Mouse (Mus musculus) lung, embryonic 16.5 days (tissue): ENCODE data around the gene Stra8. TPM values are rescaled to one million over a fixed set of nuclear protein-coding genes. Genes with fewer than 3 reads are reported as not detected.

Source experiments
- ATAC-seq: fragments of 200-750 bp; cut with Nextera tagmentation; 2 replicates; pipeline ENCODE4 v1.8.0; 2017; ENCODE audit warnings: low read depth, mild to moderate bottlenecking, moderate library complexity
- H3K27ac ChIP-seq: fragments of 300-500 bp; sonication (generic); 2 replicates; pipeline ENCODE4 v1.5.1; 2014; ENCODE audit warnings: mild to moderate bottlenecking, control low read depth, low read length
- H3K27me3 ChIP-seq: fragments of 300-500 bp; sonication (generic); 2 replicates; pipeline ENCODE4 v1.6.1; 2014; ENCODE audit warnings: low read depth, low read length, mixed read lengths; ENCODE audit not compliant: control insufficient read depth, insufficient read depth
- H3K36me3 ChIP-seq: fragments of 300-500 bp; sonication (generic); 2 replicates; pipeline ENCODE4 v1.6.1; 2014; ENCODE audit warnings: low read length; ENCODE audit not compliant: control insufficient read depth, insufficient read depth
- H3K4me1 ChIP-seq: fragments of 300-500 bp; sonication (generic); replicated peaks from 2 replicates; pipeline ENCODE4 v1.6.1; 2014; ENCODE audit warnings: low read length, mixed read lengths; ENCODE audit not compliant: control insufficient read depth, insufficient read depth
- H3K4me2 ChIP-seq: fragments of 300-500 bp; sonication (generic); 2 replicates; pipeline ENCODE4 v1.6.1; 2014; ENCODE audit warnings: low read depth, low read length, control low read depth
- H3K4me3 ChIP-seq: fragments of 300-500 bp; sonication (generic); 2 replicates; pipeline ENCODE4 v1.5.1; 2014; ENCODE audit warnings: mild to moderate bottlenecking, low read length, control low read depth
- H3K9ac ChIP-seq: fragments of 300-500 bp; sonication (generic); 2 replicates; pipeline ENCODE4 v1.6.1; 2014; ENCODE audit warnings: low read length, control low read depth
- H3K9me3 ChIP-seq: fragments of 300-500 bp; sonication (generic); 2 replicates; pipeline ENCODE4 v1.6.1; 2016; ENCODE audit warnings: low read length; ENCODE audit not compliant: control insufficient read depth
- WGBS: fragments of 180-500 bp; shearing (Covaris S2); extraction: QIAGEN DNeasy Blood & Tissue Kit; methylation state at CpG from one replicate; pipeline ENCODE4 v1.1.7; 2014; 5-methylcytosine and 5-hydroxymethylcytosine counted together
- polyA plus RNA-seq: library from polyadenylated mRNA; unstranded; fragments of >200 nt; fragmentation: Nextera tagmentation; extraction: Ambion mirVana; gene quantifications from 2 replicates; pipeline ENCODE4 v1.2.1, GENCODE M21; 2015

Stra8 gene
- polyA plus RNA-seq, 1 experiment from 2014 or later = not detected

DNA sequence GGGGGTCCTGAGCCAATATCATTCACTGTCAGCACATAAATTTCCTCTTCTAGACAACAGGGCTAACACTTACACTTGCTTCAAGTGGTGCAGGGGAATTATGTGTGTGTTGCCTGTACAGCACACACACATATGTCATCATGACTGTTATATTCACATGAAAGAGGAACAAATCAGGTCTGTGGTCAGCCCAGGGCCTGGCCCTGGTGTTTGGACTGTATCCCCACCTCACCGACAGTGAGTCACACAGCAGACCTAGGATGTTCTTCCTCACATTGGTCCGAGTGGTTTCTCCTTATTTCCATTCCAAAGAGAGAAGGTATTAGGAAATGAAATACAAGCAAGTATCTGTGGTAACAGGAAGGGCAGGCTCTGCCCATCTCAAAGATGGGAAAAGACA, 44.6 kb downstream of the Stra8 start:
- Histone ChIP-seq H3K4me2 (no peak overlapping the region), H3K4me3 (no peak overlapping the region), H3K36me3 (no peaks in the 10 kb centered on the region), H3K4me1 (no peaks in the 10 kb centered on the region), H3K27me3 (no peaks in the 10 kb centered on the region), H3K9me3 (no peaks in the 10 kb centered on the region), H3K9ac (no peak overlapping the region), H3K27ac (no peak overlapping the region)
- no peak for ATAC-seq
- whole genome bisulfite sequencing = 80% methylated on average over 2 of the region's 2 CpGs

DNA sequence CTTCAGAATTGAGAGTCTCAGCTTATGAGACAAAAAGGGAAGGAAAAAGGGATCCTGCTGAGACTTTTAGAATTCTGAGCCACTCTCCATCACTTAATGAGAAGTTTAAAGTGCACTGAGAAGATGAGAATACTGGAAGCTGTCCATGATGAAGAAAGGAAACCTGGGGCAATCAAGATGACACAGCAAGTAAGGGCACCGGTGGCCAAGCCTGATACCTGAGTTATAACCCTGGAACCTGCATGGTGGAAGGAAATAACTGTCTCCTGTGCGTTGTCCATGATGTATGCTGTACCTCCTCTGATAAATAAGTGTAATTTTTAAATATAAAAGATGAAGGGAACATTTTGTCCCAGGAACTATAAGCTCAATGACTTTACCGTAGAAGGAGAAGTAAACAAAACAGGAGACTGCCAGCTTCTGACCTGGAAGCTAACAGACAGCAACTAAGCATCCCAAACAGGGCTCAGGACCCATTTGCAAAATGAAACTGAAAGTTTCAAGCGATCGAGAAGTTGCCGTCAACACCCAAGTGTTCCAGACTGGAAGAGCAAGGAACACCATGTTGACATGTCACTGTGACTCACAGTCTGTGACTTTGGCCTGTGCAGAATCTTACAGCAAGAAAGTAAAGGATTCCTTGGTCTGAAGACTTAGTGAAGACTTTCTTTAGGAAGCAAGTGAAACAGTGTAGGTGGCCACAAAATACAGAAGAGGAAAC, 46.0 kb downstream of the Stra8 start:
- Histone ChIP-seq H3K9ac (no peak overlapping the region), H3K4me3 (no peak overlapping the region), H3K9me3 (no peaks in the 10 kb centered on the region), H3K4me1 (no peaks in the 10 kb centered on the region), H3K27ac (no peak overlapping the region), H3K4me2 (no peak overlapping the region), H3K27me3 (no peaks in the 10 kb centered on the region), H3K36me3 (no peaks in the 10 kb centered on the region)
- WGBS = 76% methylated on average over 6 of the region's 6 CpGs
- no peak for ATAC-seq

DNA sequence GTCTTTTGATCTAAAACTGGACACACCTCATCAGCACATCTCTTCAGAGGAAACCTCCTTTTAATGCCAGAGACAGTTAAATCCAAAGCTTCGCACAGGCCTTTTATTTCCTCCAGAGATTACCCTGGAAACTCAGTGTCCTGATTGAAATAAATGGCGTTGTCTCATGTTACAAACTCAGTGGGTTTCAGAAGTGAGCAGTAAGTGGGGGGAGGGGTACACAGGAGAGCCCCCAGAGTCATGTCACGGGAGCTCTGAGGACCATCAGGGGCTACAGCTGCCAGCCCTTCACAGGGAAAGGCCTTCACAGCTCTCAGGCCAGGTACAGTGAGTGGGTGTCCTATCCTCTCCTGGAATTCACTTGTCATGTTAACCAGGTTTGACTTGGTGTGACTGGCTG, 51.2 kb downstream of the Stra8 start:
- H3K27ac ChIP-seq = no peak overlapping the region
- H3K4me1 ChIP-seq = no peaks in the 10 kb centered on the region
- no peak for ATAC-seq
- no peak overlapping the region for H3K4me3 ChIP-seq
- H3K4me2 ChIP-seq = no peak overlapping the region
- no peaks in the 10 kb centered on the region for H3K9me3 ChIP-seq
- H3K9ac ChIP-seq = no peak overlapping the region
- no peaks in the 10 kb centered on the region for H3K27me3 ChIP-seq
- H3K36me3 ChIP-seq = no peaks in the 10 kb centered on the region
- WGBS = 33% methylated on average over 3 of the region's 3 CpGs

DNA sequence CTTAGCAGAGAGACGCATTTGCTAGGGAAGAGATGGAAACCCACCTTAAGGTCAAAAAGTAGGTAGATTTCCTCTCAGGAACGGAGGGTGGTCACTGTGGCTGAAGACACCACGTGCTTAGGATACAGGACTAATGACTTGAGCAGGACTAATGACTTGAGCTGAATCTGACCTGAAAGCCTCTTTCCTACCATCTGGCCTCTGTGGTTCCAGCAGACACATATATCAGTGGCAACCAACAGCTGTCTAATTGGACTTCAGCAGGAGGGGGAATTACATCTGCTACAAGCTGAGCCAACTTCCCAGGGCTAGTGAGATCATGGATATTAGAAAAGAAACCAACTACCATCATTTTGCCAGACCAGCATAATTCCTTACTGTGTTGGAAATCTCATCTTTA, 59.3 kb downstream of the Stra8 start:
- WGBS = 67% methylated on average over 3 of the region's 3 CpGs
- Histone ChIP-seq H3K27me3 (no peaks in the 10 kb centered on the region), H3K9ac (no peak overlapping the region), H3K4me1 (no peaks in the 10 kb centered on the region), H3K27ac (no peak overlapping the region), H3K36me3 (no peaks in the 10 kb centered on the region), H3K9me3 (no peaks in the 10 kb centered on the region), H3K4me2 (no peak overlapping the region), H3K4me3 (no peak overlapping the region)
- ATAC-seq = no peak

DNA sequence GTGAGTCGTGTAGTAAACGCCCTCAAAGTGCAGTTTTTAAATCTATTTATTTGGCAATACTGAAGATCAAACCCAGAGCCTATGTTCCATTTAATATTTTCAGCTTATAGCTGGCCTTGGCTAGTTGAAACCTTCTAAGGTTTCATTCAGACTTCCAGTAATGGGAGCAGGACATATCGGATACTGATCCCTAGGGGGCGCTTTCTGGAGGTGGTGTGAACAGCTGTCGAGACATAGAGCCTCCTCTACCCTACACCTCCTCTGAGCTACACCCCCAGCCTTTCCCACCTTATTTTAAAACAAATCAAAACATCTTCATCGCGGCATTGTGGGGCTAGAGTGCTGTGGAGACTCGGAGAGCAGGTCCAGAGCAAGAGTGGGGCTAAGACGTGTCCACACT, 60.7 kb downstream of the Stra8 start:
- ATAC-seq = no peak
- Histone ChIP-seq H3K9me3 (no peaks in the 10 kb centered on the region), H3K9ac (no peak overlapping the region), H3K4me1 (no peaks in the 10 kb centered on the region), H3K27me3 (no peaks in the 10 kb centered on the region), H3K4me2 (no peak overlapping the region), H3K27ac (no peak overlapping the region), H3K36me3 (no peaks in the 10 kb centered on the region), H3K4me3 (no peak overlapping the region)
- 64% methylated on average over 9 of the region's 9 CpGs for WGBS

DNA sequence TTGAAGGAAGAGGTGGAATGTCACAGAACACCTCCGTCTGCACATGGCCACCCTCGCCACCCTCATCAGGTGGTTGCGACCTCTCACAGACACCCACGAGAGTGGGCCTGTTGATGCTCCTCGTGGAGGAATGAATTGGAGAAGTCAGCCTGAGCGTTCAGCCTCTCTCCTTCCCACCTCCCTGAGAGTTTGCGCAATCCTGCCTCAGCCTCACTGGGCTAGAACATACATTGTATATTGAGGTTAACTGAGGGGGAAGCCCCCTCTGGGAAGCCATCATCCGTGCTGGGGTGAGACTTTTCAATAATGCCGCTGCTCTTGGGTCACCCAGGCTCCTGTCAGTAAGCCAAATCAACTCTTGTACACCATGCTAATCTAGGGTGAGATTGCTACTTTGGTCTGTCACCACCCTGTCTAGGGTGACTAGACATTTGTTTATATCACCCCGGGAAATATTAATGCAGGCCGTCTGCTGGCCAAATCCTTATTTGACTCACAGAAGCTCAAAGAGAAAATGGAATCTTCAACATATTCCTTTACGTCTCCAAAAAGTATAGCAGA, 67.2 kb downstream of the Stra8 start:
- ATAC-seq = peak; percentile 79
- H3K36me3 ChIP-seq = no peaks in the 10 kb centered on the region
- H3K27ac ChIP-seq = no peak overlapping the region; the same call in 1 of the 2 replicates
- H3K9ac ChIP-seq = no peak overlapping the region
- H3K4me2 ChIP-seq = no peak overlapping the region
- peaks cover 10% of the 10 kb centered on the region for H3K4me1 ChIP-seq
- no peaks in the 10 kb centered on the region for H3K9me3 ChIP-seq
- H3K4me3 ChIP-seq = no peak overlapping the region
- WGBS = 46% methylated on average over 12 of the region's 12 CpGs
- H3K27me3 ChIP-seq = no peaks in the 10 kb centered on the region

DNA sequence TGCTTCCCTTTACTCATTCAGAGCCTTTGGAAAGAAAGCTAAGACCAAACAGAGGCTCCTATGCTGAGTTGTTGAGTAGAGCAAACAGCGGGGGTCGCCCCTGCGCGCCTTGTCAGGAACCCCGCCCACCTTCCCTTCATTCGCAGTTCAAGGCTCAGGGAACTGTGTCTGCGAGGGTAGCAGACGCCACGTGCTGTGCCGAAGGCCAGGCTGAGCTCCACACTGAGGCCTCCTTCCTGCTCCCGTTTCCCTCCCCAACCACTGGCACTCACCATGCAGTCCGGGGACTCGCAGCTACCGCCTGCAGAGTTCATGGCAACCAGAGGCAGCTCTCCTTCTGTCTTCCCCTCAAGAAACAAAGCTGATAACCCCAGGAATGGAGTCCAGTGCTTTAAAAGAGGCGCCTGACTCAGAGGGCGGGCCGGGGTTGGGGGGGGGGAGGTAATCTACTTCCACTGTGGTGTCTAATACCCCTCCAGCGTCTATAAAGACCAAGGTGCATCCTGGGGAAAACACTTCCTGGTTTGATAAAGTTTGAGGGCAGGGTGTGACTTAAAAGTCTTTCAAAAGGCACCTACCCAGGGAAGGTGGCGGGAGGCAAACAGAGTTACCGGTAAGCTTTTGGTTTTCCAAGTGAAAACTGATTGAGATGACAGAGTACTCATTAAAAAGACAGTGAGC, 68.3 kb downstream of the Stra8 start, which contains the start of gene Slc23a4:
Gene Slc23a4 (minus strand): TSS at position 324 of the 681 bp plus-strand sequence.
- peak within 1 kb of the TSS; percentile 37; the same call in 1 of the 2 replicates for H3K4me2 ChIP-seq
- H3K4me3 ChIP-seq = no peak within 1 kb of the TSS
- peaks cover 10% of the 10 kb centered on the region for H3K4me1 ChIP-seq
- no peaks in the 10 kb centered on the region for H3K36me3 ChIP-seq
- H3K9ac ChIP-seq = no peak within 1 kb of the TSS; the same call in 1 of the 2 replicates
- H3K27ac ChIP-seq = peak within 1 kb of the TSS; percentile 36; the same call in 1 of the 2 replicates
- H3K9me3 ChIP-seq = no peaks in the 10 kb centered on the region
- WGBS = 8% methylated on average over 20 of the region's 20 CpGs
- peak; percentile 60 for ATAC-seq
- H3K27me3 ChIP-seq = no peaks in the 10 kb centered on the region

Other genes starting within 250 kb of the Stra8 start
- 8.1 and 10.8 TPM in 2 replicates for gene Agbl3, start 139.7 kb upstream of the Stra8 start, polyA plus RNA-seq
- gene Tmem140, start 57.0 kb upstream of the Stra8 start, polyA plus RNA-seq = 4.7 and 7.0 TPM in 2 replicates
- gene Cyren, start 42.1 kb upstream of the Stra8 start, polyA plus RNA-seq = 21.6 and 22.8 TPM in 2 replicates
- 19.0 and 22.5 TPM in 2 replicates for gene Wdr91, start 9.3 kb upstream of the Stra8 start, polyA plus RNA-seq
- gene Slc23a4, start 68.2 kb downstream of the Stra8 start, polyA plus RNA-seq = 0.70 and 0.80 TPM in 2 replicates
- 28.1 and 28.7 TPM in 2 replicates for gene Cnot4, start 213.6 kb downstream of the Stra8 start, polyA plus RNA-seq